Mouse (Mus musculus) liver, embryonic 14.5 days (tissue): Measurements from ENCODE around the gene Aqp2. TPM values are rescaled to one million over a fixed set of nuclear protein-coding genes. Genes with fewer than 3 reads are reported as not detected.

Experiments used
- ATAC-seq: fragments of 200-750 bp; cut with Nextera tagmentation; 2 replicates; pipeline ENCODE4 v1.8.0; 2017; ENCODE audit warnings: moderate number of reproducible peaks, mild to moderate bottlenecking, moderate library complexity; ENCODE audit not compliant: insufficient read depth
- DNase-seq, 3 experiments: peaks; one replicate each; pipeline ENCODE4 v3.0.0-alpha.2; 2012 to 2013; ENCODE audit warnings: low read depth in 3 of 3, low spot score in 3 of 3
- H3K27ac ChIP-seq: fragments of 300-500 bp; sonication (generic); 2 replicates; pipeline ENCODE4 v1.5.1; 2014; ENCODE audit warnings: moderate library complexity, mild to moderate bottlenecking, control low read depth, inconsistent platforms
- H3K27me3 ChIP-seq: fragments of 300-500 bp; sonication (generic); 2 replicates; pipeline ENCODE4 v1.6.1; 2014; ENCODE audit warnings: mild to moderate bottlenecking, low read length, moderate library complexity; ENCODE audit not compliant: control insufficient read depth, insufficient read depth
- H3K36me3 ChIP-seq: fragments of 300-500 bp; sonication (generic); replicated peaks from 2 replicates; pipeline ENCODE4 v1.6.1; 2014; ENCODE audit warnings: low read depth; ENCODE audit not compliant: control insufficient read depth, insufficient read depth
- H3K4me1 ChIP-seq, 2 experiments: fragments of 200-500 bp in 1 of 2; fragments of 300-500 bp in 1 of 2; sonication (generic) in 1 of 2; replicated peaks; 2 replicates each; pipeline ENCODE4 v1.6.1; 2012 to 2014; ENCODE audit warnings: antibody characterized with exemption in 1 of 2, inconsistent platforms in 1 of 2, low read length in 1 of 2; ENCODE audit not compliant: control insufficient read depth in 2 of 2, insufficient read depth in 2 of 2
- H3K4me2 ChIP-seq: fragments of 300-500 bp; sonication (generic); 2 replicates; pipeline ENCODE4 v1.6.1; 2014; ENCODE audit warnings: low read depth, mild to moderate bottlenecking, control low read depth, moderate library complexity
- H3K4me3 ChIP-seq, 2 experiments: fragments of 200-500 bp in 1 of 2; fragments of 300-500 bp in 1 of 2; sonication (generic) in 1 of 2; 2 replicates each; pipeline ENCODE4 v1.5.1; 2012 to 2014; ENCODE audit warnings: low read depth in 2 of 2, low read length in 2 of 2, mild to moderate bottlenecking in 2 of 2, control low read depth in 1 of 2, inconsistent platforms in 1 of 2, moderate library complexity in 1 of 2; ENCODE audit not compliant: insufficient read depth in 1 of 2
- H3K9ac ChIP-seq: fragments of 300-500 bp; sonication (generic); replicated peaks from 2 replicates; pipeline ENCODE4 v1.6.1; 2014; ENCODE audit warnings: mild to moderate bottlenecking, control low read depth, moderate library complexity
- H3K9me3 ChIP-seq: fragments of 300-500 bp; sonication (generic); 2 replicates; pipeline ENCODE4 v1.6.1; 2016; ENCODE audit warnings: low read length, mixed read lengths; ENCODE audit not compliant: control insufficient read depth
- CTCF ChIP-seq: IDR thresholded peaks from 2 replicates; pipeline ENCODE4 v1.5.1; 2016; ENCODE audit warnings: antibody characterized with exemption, low read depth, control low read depth
- EP300 ChIP-seq: IDR thresholded peaks from 2 replicates; pipeline ENCODE4 v1.6.1; 2016; ENCODE audit warnings: antibody characterized with exemption, low read depth
- WGBS: fragments of 180-500 bp; shearing (Covaris S2); extraction: QIAGEN DNeasy Blood & Tissue Kit; methylation state at CpG from one replicate; pipeline ENCODE4 v1.1.7; 2014; ENCODE audit not compliant: insufficient replicate concordance; 5-methylcytosine and 5-hydroxymethylcytosine counted together
- polyA plus RNA-seq, 2 experiments: library from polyadenylated mRNA; depleted of rRNA in 1 of 2; stranded (reverse) in 1 of 2; unstranded in 1 of 2; fragments of >200 nt; fragmentation: Nextera tagmentation in 1 of 2; extraction: Ambion mirVana in 1 of 2; gene quantifications; 2 replicates each; pipeline versions ENCODE4 v1.2.1 to v1.2.3; 2012 to 2014

The Aqp2 gene
- polyA plus RNA-seq (2012; rRNA removed): not detected in 2 replicates
- polyA plus RNA-seq (2014; fragmentation: Nextera tagmentation; extraction: Ambion mirVana): not detected in 2 replicates

DNA sequence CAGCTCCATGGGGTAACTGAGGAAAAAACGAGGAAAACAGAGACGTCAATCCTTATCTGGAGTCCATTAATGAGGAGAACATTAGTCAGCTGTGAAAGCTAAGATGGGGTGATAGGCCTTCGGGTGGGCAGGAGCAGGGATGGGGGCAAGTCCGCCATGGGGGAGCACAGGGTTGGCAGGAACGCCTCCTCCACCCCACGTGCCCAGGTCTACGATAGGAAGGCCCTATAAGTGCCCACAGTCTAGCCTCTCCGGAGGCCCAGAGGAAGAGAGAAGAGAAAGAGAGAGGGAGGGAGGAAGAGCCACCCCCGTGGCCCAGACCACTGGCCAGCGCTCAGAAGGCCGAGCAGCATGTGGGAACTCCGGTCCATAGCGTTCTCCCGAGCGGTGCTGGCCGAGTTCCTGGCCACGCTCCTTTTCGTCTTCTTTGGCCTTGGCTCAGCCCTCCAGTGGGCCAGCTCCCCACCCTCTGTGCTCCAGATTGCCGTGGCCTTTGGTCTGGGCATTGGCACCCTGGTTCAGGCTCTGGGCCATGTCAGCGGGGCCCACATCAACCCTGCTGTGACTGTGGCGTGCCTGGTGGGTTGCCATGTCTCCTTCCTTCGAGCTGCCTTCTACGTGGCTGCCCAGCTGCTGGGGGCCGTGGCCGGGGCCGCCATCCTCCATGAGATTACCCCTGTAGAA is at the start of gene Aqp2:
Gene Aqp2 (plus strand): TSS at position 254 of the 684 bp plus-strand sequence.
- no peaks in the 10 kb centered on the region for H3K36me3 ChIP-seq
- no peaks in the 10 kb centered on the region for H3K4me1 ChIP-seq
- 66% methylated on average over 26 of the region's 26 CpGs for WGBS
- peaks cover 23% of the 10 kb centered on the region for H3K27me3 ChIP-seq
- H3K9ac ChIP-seq: no peak within 1 kb of the TSS
- no peak within 1 kb of the TSS for H3K4me2 ChIP-seq
- no peak for ATAC-seq
- no peak for DNase-seq
- H3K4me3 ChIP-seq: no peak within 1 kb of the TSS
- no peak within 1 kb of the TSS for H3K27ac ChIP-seq
- no peak for TF ChIP-seq CTCF
- TF ChIP-seq EP300: no peak
- no peaks in the 10 kb centered on the region for H3K9me3 ChIP-seq

DNA sequence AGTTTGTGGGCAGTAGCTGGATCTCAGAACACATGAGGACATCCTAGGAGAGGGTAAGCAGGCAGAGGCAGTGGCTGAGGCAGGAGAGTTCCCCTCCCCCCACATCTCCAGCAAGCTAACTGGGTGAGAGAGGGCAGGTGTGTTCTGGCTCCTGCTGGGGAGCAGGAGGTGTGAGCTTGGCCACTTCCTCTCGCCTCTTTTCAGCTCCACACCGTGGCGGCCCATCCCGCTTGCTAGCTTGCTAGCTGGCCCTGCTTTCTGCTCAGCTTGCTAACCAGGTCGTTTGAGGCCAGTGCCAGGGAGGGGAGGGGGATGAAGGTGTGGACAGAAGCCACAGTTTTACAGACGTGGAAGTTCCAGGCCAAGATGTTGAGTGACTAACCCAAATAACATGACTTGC is 47.7 kb upstream of the Aqp2 start:
- 20% methylated on average over 6 of the region's 6 CpGs for WGBS
- no peak overlapping the region for H3K4me3 ChIP-seq
- H3K4me1 ChIP-seq: no peaks in the 10 kb centered on the region
- TF ChIP-seq EP300 (no peak), CTCF (no peak)
- no peaks in the 10 kb centered on the region for H3K36me3 ChIP-seq
- no peak overlapping the region for H3K27ac ChIP-seq
- H3K9ac ChIP-seq: no peak overlapping the region
- ATAC-seq (no peak), DNase-seq (no peak)
- H3K27me3 ChIP-seq: no peaks in the 10 kb centered on the region; the same call in 1 of the 2 replicates
- no peak overlapping the region for H3K4me2 ChIP-seq
- H3K9me3 ChIP-seq: no peaks in the 10 kb centered on the region

DNA sequence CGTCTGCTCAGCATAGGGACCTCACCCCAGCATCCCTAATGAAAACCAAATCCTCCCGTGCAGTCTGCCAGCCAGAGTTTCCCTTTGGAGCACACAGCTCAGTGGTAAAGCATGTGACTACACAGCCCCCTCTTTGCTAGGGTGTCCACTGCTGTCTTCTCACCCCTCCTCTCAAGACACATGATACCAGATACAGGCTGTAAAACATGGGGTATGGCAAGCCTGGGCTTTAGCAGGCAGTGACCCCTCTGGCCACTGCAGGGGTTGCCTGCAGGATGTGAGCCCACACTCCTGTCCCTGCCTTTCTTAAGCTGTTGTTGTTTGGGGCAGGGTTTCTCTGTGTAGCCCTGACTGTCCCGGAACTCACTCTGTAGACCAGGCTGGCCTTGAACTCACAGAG is 46.8 kb upstream of the Aqp2 start:
- H3K9me3 ChIP-seq: no peaks in the 10 kb centered on the region
- WGBS: 43% methylated on average over 3 of the region's 3 CpGs
- no peaks in the 10 kb centered on the region for H3K4me1 ChIP-seq
- TF ChIP-seq CTCF: 0 out of 2 replicates have a peak, but pooled peaks have one; percentile 5
- no peak for TF ChIP-seq EP300
- H3K4me2 ChIP-seq: no peak overlapping the region
- H3K27me3 ChIP-seq: no peaks in the 10 kb centered on the region; the same call in 1 of the 2 replicates
- ATAC-seq (no peak), DNase-seq (no peak)
- no peaks in the 10 kb centered on the region for H3K36me3 ChIP-seq
- no peak overlapping the region for H3K4me3 ChIP-seq
- no peak overlapping the region for H3K27ac ChIP-seq
- no peak overlapping the region for H3K9ac ChIP-seq

DNA sequence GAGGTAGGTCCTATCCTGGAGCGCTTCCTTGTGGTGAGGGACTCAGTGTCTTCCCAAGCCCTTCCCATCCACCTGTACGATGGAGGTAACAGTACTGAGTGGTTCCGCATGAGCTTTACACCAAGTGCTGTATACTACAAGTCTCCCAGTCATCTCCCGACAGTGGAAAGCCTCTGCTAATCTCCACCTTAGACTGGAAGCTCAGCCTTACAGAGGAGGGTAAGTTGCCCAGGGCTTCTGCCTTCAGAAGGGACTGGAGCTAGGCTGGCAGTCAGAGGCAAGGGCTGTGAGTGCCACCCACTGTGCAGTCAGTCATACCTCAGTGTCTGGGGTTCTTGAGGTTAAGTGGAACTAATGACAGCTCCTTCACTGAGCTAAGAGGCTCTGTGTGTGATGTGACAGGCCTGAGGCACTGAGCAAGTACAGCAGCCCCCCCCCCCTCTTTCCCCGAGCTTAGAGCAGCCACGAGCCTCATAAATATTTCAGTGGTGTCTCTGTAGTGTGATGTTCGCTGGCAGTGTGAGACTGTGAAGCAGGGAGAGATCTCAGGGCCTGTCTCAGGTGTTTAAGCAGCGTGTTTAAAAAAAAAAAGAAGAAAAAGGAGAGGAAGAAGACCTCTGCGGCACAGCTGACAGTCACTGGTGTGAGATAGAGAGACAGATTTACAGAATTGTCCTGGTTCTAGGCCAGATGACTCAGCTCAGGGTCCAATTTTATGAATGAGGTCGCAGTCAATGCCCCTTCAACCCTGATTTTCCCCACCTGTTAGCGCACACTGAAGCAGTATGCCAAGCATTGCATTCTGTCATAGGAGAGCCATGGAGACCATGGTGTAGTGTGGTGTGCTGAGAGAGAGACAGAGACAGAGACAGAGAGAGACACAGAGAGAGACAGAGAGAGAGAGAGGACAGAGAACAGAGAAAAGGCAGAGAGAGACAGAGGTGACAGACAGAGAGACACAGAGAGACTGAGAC is 41.7 kb upstream of the Aqp2 start:
- Histone ChIP-seq H3K4me2 (no peak overlapping the region), H3K9ac (no peak overlapping the region), H3K4me3 (no peak overlapping the region), H3K36me3 (no peaks in the 10 kb centered on the region), H3K27me3 (no peaks in the 10 kb centered on the region), H3K4me1 (no peaks in the 10 kb centered on the region), H3K27ac (no peak overlapping the region), H3K9me3 (no peaks in the 10 kb centered on the region)
- WGBS: 53% methylated on average over 11 of the region's 11 CpGs
- no peak for TF ChIP-seq EP300
- TF ChIP-seq CTCF: no peak
- ATAC-seq: no peak
- DNase-seq: no peak

DNA sequence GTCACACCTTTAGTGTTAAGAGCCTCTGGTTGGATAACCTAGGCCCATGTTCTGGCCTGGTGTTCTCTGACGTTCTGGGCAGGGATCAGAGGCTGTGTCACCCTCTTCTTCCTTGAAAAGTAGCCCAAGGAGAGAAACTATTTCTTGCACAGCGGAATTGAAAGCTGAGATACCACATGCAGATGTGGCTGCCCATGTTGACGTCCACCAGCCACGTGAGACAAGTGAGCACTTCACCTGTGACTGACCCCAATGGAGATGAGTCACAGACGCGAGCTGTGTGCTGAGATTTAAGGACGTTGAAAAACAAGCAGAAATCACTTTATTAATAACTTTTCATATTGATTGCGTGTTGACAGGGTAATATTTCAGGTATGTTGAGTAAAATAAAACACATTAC is 39.0 kb upstream of the Aqp2 start:
- DNase-seq (no peak), ATAC-seq (no peak)
- H3K9me3 ChIP-seq: no peaks in the 10 kb centered on the region
- no peaks in the 10 kb centered on the region for H3K4me1 ChIP-seq
- no peaks in the 10 kb centered on the region for H3K36me3 ChIP-seq
- TF ChIP-seq CTCF: no peak
- TF ChIP-seq EP300: no peak
- H3K4me2 ChIP-seq: no peak overlapping the region
- no peak overlapping the region for H3K27ac ChIP-seq
- H3K4me3 ChIP-seq: no peak overlapping the region
- H3K27me3 ChIP-seq: no peaks in the 10 kb centered on the region
- WGBS: 53% methylated on average over 8 of the region's 8 CpGs
- no peak overlapping the region for H3K9ac ChIP-seq
